Mouse (Mus musculus) ES-E14 (cell line): Measurements from ENCODE around the gene Grk1.

Source experiments
- CHD2 ChIP-seq: IDR thresholded peaks from 2 replicates; pipeline ENCODE4 v1.6.1; 2014; ENCODE audit warnings: mild to moderate bottlenecking, low read depth, low read length, inconsistent platforms
- ZC3H11A ChIP-seq: IDR thresholded peaks from 2 replicates; pipeline ENCODE4 v1.6.1; 2012; ENCODE audit warnings: low read depth, mild to moderate bottlenecking, inconsistent platforms, low read length, borderline replicate concordance
- ZNF384 ChIP-seq: IDR thresholded peaks from 2 replicates; pipeline ENCODE4 v1.6.1; 2012; ENCODE audit warnings: low read depth, low read length, inconsistent platforms

DNA sequence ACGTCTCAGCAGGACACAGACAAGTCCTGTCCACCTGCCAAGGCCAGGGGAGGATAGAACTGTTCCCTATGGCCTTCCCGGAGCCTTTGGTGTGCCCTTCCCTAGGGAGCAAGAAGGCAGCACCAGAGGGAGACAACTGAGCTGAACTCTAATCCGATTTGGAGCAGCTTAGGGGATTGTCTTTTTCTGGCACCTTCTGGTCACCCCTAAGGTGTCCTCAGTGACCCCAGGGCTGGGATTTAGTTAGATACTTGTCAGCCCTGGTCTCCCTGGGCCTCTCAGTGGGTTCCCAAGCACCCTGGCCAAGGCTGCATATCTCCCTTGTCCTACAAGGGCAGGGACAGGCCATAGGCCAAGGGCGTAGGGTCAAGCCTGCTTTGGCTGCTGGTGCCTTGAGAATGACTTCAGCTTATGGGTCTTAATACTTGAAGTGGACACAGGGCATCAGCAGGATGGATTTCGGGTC, at the start of gene Grk1:
- TF ChIP-seq ZNF384 (no peak), CHD2 (no peak), ZC3H11A (no peak)
